Mouse (Mus musculus): ENCODE results near the gene Wtip. TPM values are rescaled to one million over a fixed set of nuclear protein-coding genes. Genes with fewer than 3 reads are reported as not detected.
"Not testable (repeated sequence)": the region's sequence is repeated elsewhere in the genome, so short reads cannot be mapped to it uniquely, and the experiment has no call there.

Wtip gene
- total RNA-seq (2021), result 10 to 100 TPM; 12.3 to 16.6 TPM

- DNase-seq (ENCODE audit: extremely low spot score in 1 of 2, low spot score in 1 of 2), result peak; percentile 47 to 52
These were observed at the start of gene Wtip for GRCm38 (mm10) chr7:34133117-34133762. Wtip (minus strand) TSS chr7:34133268.

DNA sequence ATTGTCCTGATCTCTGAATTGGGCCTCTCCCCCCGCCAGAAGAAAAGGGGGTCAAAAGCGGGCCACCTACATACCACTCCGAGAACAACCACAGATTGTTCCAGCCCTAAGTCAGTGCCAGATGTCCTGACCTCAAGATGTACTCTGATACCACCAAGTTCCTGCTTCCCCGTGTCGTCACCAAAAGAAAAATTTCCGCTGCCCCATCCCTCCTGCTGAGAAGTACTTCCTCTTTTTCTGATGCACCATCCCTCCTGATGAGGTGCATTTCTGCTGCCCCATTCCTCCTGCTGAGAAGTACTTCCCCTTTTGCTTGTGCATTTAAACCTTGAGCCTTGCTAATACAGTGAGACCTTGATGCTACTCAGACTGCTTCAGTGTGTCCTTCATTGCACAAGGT lies 43.2 kb upstream of the Wtip start:
- not testable (repeated sequence) for DNase-seq (ENCODE audit: extremely low spot score in 1 of 2, low spot score in 1 of 2)

DNA sequence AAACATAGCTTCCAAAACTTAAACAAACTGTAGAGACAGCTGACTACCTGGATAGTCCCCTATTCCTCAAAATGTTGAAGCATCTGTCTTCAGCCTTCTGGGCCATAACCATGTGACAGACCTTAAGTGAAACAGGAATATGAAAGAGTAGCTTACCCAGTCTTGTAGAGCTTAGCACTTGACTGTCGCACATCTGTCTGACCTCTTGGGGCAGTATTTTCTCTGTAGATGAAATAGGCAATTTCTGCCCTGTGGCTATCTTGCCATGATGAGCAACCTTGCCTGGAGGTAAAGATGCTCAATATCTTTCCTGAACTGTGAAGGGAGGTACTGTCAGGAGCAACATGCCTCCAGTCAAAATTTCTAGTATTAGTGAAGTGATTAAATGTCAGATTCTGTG lies 39.2 kb upstream of the Wtip start:
- no peak for DNase-seq (ENCODE audit: extremely low spot score in 1 of 2, low spot score in 1 of 2)

DNA sequence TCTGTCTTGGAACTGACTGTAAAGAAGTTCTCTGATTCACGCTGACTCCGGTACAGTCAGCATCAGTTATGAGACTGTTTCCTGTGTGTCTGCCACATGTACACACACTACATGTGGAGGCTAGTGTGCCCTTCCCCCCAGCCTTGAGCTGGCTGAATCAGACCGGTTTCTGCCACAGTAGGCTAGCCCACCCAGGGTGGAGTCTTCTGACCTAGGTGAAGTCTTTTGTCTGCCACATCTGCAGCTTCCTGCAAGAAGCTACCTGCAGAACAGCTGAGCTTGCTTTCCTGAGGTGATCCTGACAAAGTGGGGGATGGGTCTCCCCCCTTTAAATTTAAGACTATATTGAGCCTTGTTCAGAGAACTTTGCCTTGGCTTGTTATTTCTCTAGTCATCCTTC lies 36.4 kb upstream of the Wtip start, which contains the start of gene Uba2:
Gene Uba2, minus strand, starts transcription at position 146 of the 400 bp plus-strand sequence.
- no peak for DNase-seq (ENCODE audit: extremely low spot score in 1 of 2, low spot score in 1 of 2)

DNA sequence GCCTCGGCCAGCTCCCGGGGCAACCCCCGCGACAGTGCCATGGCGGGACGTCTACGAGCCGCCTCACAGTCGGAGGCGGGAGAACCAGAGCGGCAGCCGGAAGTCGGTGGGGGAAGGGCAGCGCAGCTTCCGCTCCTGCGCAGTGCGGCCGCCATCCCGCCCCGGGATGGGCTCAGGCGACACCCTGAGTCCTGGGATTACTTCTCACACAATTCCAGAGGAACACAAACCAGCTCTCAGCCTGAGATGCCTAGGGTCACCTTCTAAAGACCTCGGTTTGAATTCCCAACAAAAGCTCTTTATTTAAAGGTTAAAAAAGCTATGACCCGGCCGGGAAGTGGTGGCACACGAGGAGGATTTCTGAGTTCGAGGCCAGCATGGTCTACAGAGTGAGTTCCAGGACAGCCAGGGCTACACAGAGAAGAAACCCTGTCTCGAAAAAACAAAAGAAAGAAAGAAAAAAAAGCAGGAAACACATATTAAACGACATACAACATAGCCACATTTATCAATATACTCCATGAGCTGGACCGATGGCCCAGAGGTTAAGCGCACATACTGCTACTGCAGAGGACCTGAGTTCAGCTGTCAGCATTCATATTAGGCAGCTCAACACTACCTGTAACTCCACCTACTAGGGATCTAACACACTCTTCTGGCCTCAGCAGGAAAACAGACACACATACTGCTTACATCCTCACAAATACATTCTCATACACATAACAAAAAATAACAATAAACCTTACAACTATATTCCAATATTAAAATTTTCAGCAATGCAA lies 35.6 kb upstream of the Wtip start:
- DNase-seq (ENCODE audit: extremely low spot score in 1 of 2, low spot score in 1 of 2), result peak; percentile 93

DNA sequence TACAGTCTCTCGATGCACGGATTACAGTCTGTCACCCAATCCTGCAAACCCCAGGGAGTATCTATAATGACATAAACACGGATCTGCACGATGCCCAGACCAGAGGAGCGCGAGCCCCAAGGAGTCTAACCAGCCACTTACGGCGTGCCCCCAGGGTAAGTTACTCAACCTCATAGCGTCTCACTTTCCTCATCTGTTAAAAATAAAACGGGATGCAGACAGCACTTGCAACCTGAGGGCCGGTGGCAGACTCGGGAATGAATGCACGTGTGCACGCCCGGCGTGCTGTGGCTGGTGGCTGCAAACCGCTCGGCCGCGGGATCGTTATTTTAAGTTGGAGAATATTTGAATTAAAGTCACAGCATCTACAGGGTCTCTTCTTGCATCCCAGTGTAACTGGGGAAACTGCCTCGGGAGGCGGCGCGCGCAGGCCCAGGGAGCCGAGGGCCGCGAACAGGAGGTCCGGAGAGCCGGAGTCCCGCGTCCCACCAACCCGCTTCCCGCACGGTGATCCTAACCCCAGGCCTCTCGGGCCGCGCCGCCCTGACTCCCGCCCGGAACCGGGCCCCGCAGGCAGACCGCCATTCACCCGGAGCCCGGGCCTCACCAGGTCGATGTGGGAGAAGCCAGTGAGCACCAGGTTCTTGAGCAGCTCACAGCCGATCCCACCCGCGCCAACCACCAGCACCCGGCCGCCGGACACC lies 34.9 kb upstream of the Wtip start:
- peak in 1 of 2 experiments; percentile 19 for DNase-seq (ENCODE audit: extremely low spot score in 1 of 2, low spot score in 1 of 2)

DNA sequence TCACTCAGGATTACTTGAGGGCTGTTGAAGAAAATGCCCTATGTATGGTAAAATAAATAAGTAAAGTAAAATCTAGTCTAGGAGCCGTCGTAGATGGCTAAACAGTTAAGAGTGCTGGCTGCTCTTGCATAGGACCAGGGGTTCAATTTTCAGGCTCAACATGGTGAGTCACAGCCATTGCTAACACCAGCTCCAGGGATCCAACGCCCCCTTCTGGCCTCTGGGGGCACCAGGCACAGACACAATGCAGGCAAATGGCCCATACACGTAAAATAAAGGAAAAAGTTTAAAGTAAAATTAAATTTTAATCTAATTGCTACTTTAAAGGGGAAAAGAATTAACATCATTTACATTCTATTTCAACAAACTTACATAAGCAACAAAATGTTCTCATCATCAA lies 33.8 kb upstream of the Wtip start:
- no peak for DNase-seq (ENCODE audit: extremely low spot score in 1 of 2, low spot score in 1 of 2)

DNA sequence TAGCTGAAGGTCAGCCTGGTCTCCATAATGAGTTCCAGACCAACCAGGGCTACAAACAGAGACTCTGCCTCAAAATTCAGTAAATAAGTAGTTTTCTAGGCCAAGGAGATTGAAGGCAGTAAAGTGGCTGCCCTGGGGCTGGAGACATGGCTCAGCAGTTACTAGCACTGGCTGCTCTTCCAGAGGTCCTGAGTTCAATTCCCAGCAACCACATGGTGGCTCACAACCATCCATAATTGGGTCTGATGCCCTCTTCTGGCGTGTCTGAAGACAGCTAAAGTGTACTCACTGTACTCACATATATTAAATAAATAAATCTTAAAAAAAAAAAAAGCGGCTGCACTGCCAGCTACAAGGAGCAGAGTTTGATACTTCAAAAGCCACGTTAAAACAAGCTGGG lies 32.9 kb upstream of the Wtip start:
- DNase-seq (ENCODE audit: extremely low spot score in 1 of 2, low spot score in 1 of 2), result no peak

- DNase-seq (ENCODE audit: extremely low spot score in 1 of 2, low spot score in 1 of 2), result no peak
These were observed 31.6 kb upstream of the Wtip start for GRCm38 (mm10) chr7:34164671-34165070.

DNA sequence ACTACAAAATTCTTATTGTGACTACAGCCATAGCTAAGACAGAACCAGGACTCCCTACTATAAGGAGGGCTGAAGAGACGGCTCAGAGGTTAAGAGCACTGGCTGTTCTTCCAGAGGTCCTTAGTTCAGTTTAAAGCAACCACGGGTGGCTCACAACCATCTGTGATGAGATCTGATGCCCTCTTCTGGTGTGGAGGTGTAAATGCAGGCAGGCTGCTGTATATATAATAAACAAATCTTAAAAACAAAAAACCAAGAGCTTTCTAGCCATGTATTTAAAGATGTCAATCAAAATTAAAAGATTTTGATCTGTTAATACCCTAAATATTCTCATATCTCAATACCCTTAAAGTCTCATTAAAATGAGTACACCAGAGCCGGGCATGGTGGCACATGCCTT lies 26.1 kb upstream of the Wtip start:
- no peak for DNase-seq (ENCODE audit: extremely low spot score in 1 of 2, low spot score in 1 of 2)

GRCm38 (mm10) chr7:34157994-34158393 lies 24.9 kb upstream of the Wtip start:
- no peak for DNase-seq (ENCODE audit: extremely low spot score in 1 of 2, low spot score in 1 of 2)

GRCm38 (mm10) chr7:34147193-34147592 lies 14.1 kb upstream of the Wtip start:
- DNase-seq (ENCODE audit: extremely low spot score in 1 of 2, low spot score in 1 of 2), result no peak

DNA sequence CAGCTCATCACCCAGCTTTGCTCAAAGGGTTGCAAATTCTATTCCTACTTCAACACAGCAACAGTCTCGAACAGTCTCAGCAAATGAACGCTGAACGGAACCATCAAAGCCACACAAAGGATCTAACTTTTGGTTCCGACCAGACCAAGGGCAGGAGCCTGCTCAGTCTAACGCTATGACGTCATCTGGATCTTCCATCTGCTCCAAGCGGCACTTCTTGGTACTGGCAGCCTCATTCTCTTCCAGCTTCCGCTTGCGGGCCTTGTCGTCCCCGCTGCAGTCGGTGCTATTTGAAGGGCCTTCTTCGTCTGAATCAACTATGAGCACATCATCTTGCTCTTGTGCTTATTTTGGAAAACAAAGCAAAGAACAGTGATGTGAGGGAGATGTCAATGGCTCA lies 8.1 kb upstream of the Wtip start:
- peak in 1 of 2 experiments; percentile 6 for DNase-seq (ENCODE audit: extremely low spot score in 1 of 2, low spot score in 1 of 2)

DNA sequence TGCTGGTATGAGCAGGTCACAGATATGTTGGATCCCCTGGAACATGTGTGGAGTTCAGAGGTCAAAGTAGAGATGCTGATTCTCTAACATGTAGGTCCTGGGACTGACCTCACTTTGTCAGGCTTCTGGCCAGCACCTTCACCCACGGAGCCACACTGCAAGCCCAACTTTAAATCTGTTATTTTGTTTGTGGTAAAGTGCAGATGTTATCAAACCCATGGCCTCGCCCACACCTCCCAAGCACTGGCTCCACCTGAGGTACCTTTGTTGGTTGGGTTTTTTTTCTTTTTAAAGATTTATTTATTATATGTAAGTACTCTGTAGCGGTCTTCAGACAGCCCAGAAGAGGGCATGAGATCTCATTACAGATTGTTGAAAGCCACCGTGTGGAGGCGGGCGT lies 6.4 kb upstream of the Wtip start:
- no peak for DNase-seq (ENCODE audit: extremely low spot score in 1 of 2, low spot score in 1 of 2)

GRCm38 (mm10) chr7:34134336-34134735 lies 1.3 kb upstream of the Wtip start:
- DNase-seq (ENCODE audit: extremely low spot score in 1 of 2, low spot score in 1 of 2), result no peak

GRCm38 (mm10) chr7:34132355-34133079 lies 551 bp downstream of the Wtip start:
- no peak for DNase-seq (ENCODE audit: extremely low spot score in 1 of 2, low spot score in 1 of 2)

- no peak for DNase-seq (ENCODE audit: extremely low spot score in 1 of 2, low spot score in 1 of 2)
These were observed 1.1 kb downstream of the Wtip start for GRCm38 (mm10) chr7:34131959-34132354.

GRCm38 (mm10) chr7:34131118-34131517 lies 1.9 kb downstream of the Wtip start:
- no peak for DNase-seq (ENCODE audit: extremely low spot score in 1 of 2, low spot score in 1 of 2)

DNA sequence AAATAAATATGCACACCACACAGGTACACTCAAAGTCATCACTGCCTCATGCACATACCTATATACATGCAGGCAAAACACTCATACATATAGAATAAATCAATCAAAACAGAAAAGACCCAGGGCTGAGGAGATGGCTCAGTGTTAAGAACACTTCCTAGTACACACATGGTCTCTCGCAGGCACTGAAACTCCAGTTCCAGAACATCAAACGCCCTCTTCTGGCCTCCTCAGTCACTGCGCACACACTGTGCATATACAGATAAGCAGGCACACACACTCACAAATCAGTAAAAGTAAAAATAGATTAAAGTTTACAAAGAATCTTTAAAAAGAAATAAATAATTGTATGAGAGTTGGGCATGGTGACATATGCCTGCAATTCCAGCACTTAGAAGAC lies 6.8 kb downstream of the Wtip start:
- no peak for DNase-seq (ENCODE audit: extremely low spot score in 1 of 2, low spot score in 1 of 2)

GRCm38 (mm10) chr7:34125346-34125745 lies 7.7 kb downstream of the Wtip start:
- no peak for DNase-seq (ENCODE audit: extremely low spot score in 1 of 2, low spot score in 1 of 2)
